Mouse (Mus musculus): ENCODE measurements at regions not wholly inside any gene's neighbourhood (a gene's known extent, or its start where the extent isn't known, plus 50 kb on each side); places are given as distances from the start of the nearest gene placed in this dataset.
A peak's percentile ranks its signal among the peaks of the same experiment; 100 is the strongest.

DNA sequence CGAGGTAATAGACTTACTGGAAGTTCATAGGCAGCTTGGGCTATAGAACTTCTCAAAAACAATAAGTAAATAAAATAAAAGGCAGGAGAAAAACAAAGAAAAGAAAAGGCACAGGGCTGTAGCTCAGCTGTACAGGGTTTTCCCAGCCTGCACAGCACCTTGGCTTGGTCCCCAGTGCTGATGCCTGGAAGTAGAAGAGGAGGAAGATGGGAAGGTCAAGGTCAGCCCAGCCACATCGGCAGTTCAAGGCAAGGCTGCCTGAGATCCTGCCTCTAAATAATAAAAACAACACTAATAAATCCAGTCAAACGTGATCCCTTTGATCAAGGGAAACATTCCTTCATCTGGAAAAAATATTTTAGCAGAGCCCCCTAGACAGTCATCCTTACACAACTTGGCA is 103.1 kb downstream of the Cenpf start:
- Histone ChIP-seq H3K36me3 (ENCODE audit: insufficient read depth, low read length) (no peaks in the 10 kb centered on the region), H3K4me3 (ENCODE audit: low read depth, low read length) (no peak overlapping the region), H3K4me2 (ENCODE audit: low read depth, low read length, poor library complexity, severe bottlenecking) (no peak overlapping the region), H3K27me3 (ENCODE audit: insufficient read depth, low read length) (no peaks in the 10 kb centered on the region), H3K9me3 (ENCODE audit: low read length) (no peaks in the 10 kb centered on the region), H3K4me1 (ENCODE audit: insufficient read depth, low read length) (0 out of 2 replicates have a peak, but pooled peaks cover 3% of the 10 kb centered on the region), H3K9ac (replicated peaks; ENCODE audit: low read length, poor library complexity, severe bottlenecking) (no peak overlapping the region), H3K27ac (ENCODE audit: low read depth, low read length) (no peak overlapping the region)
- no peak for TF ChIP-seq CTCF (IDR thresholded peaks at IDR 0.05)
- WGBS, result 79% methylated on average over 3 of the region's 3 CpGs
- ATAC-seq (ENCODE audit: low FRiP score) (no peak), DNase-seq (ENCODE audit: low spot score) (no peak)

DNA sequence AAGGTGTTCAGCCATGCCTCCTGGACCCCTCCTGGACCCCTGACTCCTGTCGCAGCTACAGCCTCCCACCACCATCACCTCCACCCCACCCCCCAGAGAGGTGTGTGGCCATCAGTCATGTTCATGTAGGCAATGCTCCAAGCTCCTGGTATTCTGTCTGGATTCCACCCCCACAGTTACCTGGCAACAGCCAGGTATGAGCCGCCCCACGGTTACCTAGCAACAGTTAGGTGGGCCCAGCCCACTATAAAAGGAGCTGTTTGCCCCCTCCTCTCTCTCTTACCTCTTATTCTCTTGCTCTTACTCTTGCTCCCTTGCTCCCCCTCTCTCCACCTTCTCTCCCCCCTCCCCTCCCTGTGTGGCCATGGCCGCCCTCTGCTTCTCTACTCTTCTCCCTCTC is 106.5 kb downstream of the Cenpf start:
- Histone ChIP-seq H3K27ac (ENCODE audit: low read depth, low read length) (no peak overlapping the region), H3K9ac (replicated peaks; ENCODE audit: low read length, poor library complexity, severe bottlenecking) (no peak overlapping the region), H3K36me3 (ENCODE audit: insufficient read depth, low read length) (no peaks in the 10 kb centered on the region), H3K27me3 (ENCODE audit: insufficient read depth, low read length) (no peaks in the 10 kb centered on the region), H3K4me3 (ENCODE audit: low read depth, low read length) (no peak overlapping the region), H3K4me1 (ENCODE audit: insufficient read depth, low read length) (0 out of 2 replicates have a peak, but pooled peaks cover 3% of the 10 kb centered on the region), H3K9me3 (ENCODE audit: low read length) (no peaks in the 10 kb centered on the region), H3K4me2 (ENCODE audit: low read depth, low read length, poor library complexity, severe bottlenecking) (no peak overlapping the region)
- ATAC-seq (ENCODE audit: low FRiP score) (no peak), DNase-seq (ENCODE audit: low spot score) (peak; percentile 14)
- WGBS, result 81% methylated on average over 4 of the region's 4 CpGs
- no peak for TF ChIP-seq CTCF (IDR thresholded peaks at IDR 0.05)

DNA sequence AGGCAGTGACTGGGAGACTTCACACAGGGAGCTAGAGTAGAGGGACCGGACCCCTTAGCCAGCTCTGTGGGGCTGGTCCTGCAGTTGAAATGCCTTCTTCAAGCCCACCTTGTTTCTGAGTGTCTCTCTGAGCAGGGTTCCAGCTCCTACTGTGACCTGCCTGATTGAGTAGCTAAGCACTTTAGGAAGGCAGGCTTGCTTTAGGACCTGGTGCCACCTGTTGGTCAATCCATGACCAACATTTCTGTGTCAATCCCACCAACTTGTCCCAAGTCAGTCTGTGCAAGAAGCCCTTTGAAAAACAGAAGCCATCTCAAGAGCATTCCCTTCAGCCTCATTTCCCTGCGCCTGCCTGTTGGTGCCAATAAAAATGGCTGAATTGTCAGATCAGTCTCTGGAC is 108.5 kb downstream of the Cenpf start:
- Histone ChIP-seq H3K27ac (ENCODE audit: low read depth, low read length) (no peak overlapping the region), H3K36me3 (ENCODE audit: insufficient read depth, low read length) (no peaks in the 10 kb centered on the region), H3K9me3 (ENCODE audit: low read length) (no peaks in the 10 kb centered on the region), H3K4me3 (ENCODE audit: low read depth, low read length) (no peak overlapping the region), H3K4me1 (ENCODE audit: insufficient read depth, low read length) (0 out of 2 replicates have a peak, but pooled peaks cover 3% of the 10 kb centered on the region), H3K27me3 (ENCODE audit: insufficient read depth, low read length) (no peaks in the 10 kb centered on the region), H3K9ac (replicated peaks; ENCODE audit: low read length, poor library complexity, severe bottlenecking) (no peak overlapping the region), H3K4me2 (ENCODE audit: low read depth, low read length, poor library complexity, severe bottlenecking) (no peak overlapping the region)
- 73% methylated on average over 2 of the region's 2 CpGs for WGBS
- ATAC-seq (ENCODE audit: low FRiP score) (no peak), DNase-seq (ENCODE audit: low spot score) (peak; percentile 78)
- peak; percentile 84 for TF ChIP-seq CTCF (IDR thresholded peaks at IDR 0.05)

GRCm38 (mm10) chr1:189576311-189577002 is 111.4 kb downstream of the Cenpf start:
- H3K9ac ChIP-seq (replicated peaks; ENCODE audit: low read length, poor library complexity, severe bottlenecking), result no peak overlapping the region
- H3K27me3 ChIP-seq (ENCODE audit: insufficient read depth, low read length), result no peaks in the 10 kb centered on the region
- no peak for TF ChIP-seq CTCF (IDR thresholded peaks at IDR 0.05)
- H3K36me3 ChIP-seq (ENCODE audit: insufficient read depth, low read length), result no peaks in the 10 kb centered on the region
- no peak overlapping the region for H3K4me2 ChIP-seq (ENCODE audit: low read depth, low read length, poor library complexity, severe bottlenecking)
- H3K27ac ChIP-seq (ENCODE audit: low read depth, low read length), result no peak overlapping the region
- WGBS, result 57% methylated on average over 11 of the region's 11 CpGs
- H3K4me1 ChIP-seq (ENCODE audit: insufficient read depth, low read length), result no peaks in the 10 kb centered on the region
- H3K9me3 ChIP-seq (ENCODE audit: low read length), result no peaks in the 10 kb centered on the region
- ATAC-seq (ENCODE audit: low FRiP score), result no peak
- DNase-seq (ENCODE audit: low spot score), result no peak
- no peak overlapping the region for H3K4me3 ChIP-seq (ENCODE audit: low read depth, low read length)

GRCm38 (mm10) chr1:189575525-189576240 is 112.2 kb downstream of the Cenpf start:
- WGBS, result 89% methylated on average over 10 of the region's 10 CpGs
- ATAC-seq (ENCODE audit: low FRiP score), result no peak
- no peak overlapping the region for H3K4me3 ChIP-seq (ENCODE audit: low read depth, low read length)
- H3K9me3 ChIP-seq (ENCODE audit: low read length), result no peaks in the 10 kb centered on the region
- no peaks in the 10 kb centered on the region for H3K36me3 ChIP-seq (ENCODE audit: insufficient read depth, low read length)
- no peak overlapping the region for H3K4me2 ChIP-seq (ENCODE audit: low read depth, low read length, poor library complexity, severe bottlenecking)
- no peaks in the 10 kb centered on the region for H3K27me3 ChIP-seq (ENCODE audit: insufficient read depth, low read length)
- DNase-seq (ENCODE audit: low spot score), result no peak
- H3K9ac ChIP-seq (replicated peaks; ENCODE audit: low read length, poor library complexity, severe bottlenecking), result no peak overlapping the region
- no peaks in the 10 kb centered on the region for H3K4me1 ChIP-seq (ENCODE audit: insufficient read depth, low read length)
- no peak overlapping the region for H3K27ac ChIP-seq (ENCODE audit: low read depth, low read length)
- no peak for TF ChIP-seq CTCF (IDR thresholded peaks at IDR 0.05)

DNA sequence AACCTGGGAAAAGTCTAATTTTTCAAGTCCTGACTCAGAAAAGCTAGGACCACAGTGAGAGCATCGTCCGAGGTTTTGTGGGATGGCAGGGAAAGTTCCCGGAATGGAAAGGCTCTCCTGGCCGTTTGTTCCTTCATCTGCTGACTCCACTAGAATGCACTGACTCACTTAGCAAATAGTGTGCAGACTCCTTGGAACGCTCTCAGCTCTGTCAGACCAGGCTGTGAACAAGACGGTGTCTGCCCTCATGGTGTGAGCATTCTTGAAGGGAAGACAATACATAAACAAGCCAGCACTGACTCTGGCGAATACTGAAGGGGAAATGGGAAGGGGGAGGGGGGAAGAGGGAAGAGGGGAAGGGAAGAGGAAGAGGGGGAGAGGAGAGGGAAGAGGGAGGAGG is 121.4 kb downstream of the Cenpf start:
- TF ChIP-seq CTCF (IDR thresholded peaks at IDR 0.05), result no peak
- Histone ChIP-seq H3K9ac (replicated peaks; ENCODE audit: low read length, poor library complexity, severe bottlenecking) (no peak overlapping the region), H3K9me3 (ENCODE audit: low read length) (no peaks in the 10 kb centered on the region), H3K4me1 (ENCODE audit: insufficient read depth, low read length) (no peaks in the 10 kb centered on the region), H3K27ac (ENCODE audit: low read depth, low read length) (no peak overlapping the region), H3K27me3 (ENCODE audit: insufficient read depth, low read length) (no peaks in the 10 kb centered on the region), H3K4me3 (ENCODE audit: low read depth, low read length) (no peak overlapping the region), H3K4me2 (ENCODE audit: low read depth, low read length, poor library complexity, severe bottlenecking) (no peak overlapping the region), H3K36me3 (ENCODE audit: insufficient read depth, low read length) (no peaks in the 10 kb centered on the region)
- DNase-seq (ENCODE audit: low spot score) (no peak), ATAC-seq (ENCODE audit: low FRiP score) (no peak)
- 55% methylated on average over 7 of the region's 7 CpGs for WGBS
